Mouse (Mus musculus): Measurements from ENCODE around the gene Tbc1d22a. TPM values are rescaled to one million over a fixed set of nuclear protein-coding genes. Genes with fewer than 3 reads are reported as not detected.

Gene Tbc1d22a
- polyA plus RNA-seq, 1 experiment from 2014 or later = 8.7 TPM

DNA sequence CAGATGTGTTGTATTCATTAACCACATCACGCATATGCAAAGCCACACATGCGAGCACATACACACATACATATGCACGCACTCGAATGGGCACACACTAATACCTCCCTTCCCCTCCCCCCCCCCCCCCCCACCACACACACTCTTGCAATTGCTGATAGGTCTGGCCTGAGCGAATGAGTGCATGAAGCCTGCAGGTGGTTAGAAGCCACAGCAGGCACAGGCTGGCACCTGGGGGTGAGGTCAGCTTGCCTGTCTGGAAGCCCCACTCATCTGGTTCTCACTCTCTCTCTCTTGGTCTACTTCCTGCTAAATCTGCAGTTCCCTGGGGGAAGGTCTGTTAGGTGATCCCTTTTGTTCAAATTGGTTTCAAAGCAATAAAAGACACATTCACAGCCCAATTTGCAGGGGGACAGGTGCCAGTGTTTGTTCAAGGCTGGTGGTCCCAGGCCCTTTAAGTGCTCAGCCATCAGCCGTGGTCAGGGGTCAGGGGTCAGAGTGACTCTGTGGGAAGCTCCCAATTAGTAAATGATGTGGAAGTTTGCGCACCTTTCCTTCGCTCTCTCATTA lies 215.6 kb downstream of the Tbc1d22a start:
- no peak for ATAC-seq (replicated peaks; ENCODE audit: low FRiP score)
- Histone ChIP-seq H3K36me3 (ENCODE audit: control insufficient read depth, insufficient read depth, low read length) (no peaks in the 10 kb centered on the region), H3K4me2 (ENCODE audit: low read depth, low read length, severe bottlenecking) (no peak overlapping the region), H3K27me3 (ENCODE audit: control insufficient read depth, insufficient read depth, low read length) (no peaks in the 10 kb centered on the region), H3K9ac (ENCODE audit: low read length) (no peak overlapping the region), H3K9me3 (ENCODE audit: control insufficient read depth, low read length) (no peaks in the 10 kb centered on the region), H3K4me1 (replicated peaks; ENCODE audit: control insufficient read depth, insufficient read depth, low read length) (peaks cover 4% of the 10 kb centered on the region; the same call in 1 of the 2 replicates), H3K27ac (ENCODE audit: low read depth, low read length) (no peak overlapping the region), H3K4me3 (ENCODE audit: low read depth, low read length) (no peak overlapping the region)
- WGBS = 59% methylated on average over 8 of the region's 8 CpGs
- no peak for DNase-seq (ENCODE audit: low spot score)

DNA sequence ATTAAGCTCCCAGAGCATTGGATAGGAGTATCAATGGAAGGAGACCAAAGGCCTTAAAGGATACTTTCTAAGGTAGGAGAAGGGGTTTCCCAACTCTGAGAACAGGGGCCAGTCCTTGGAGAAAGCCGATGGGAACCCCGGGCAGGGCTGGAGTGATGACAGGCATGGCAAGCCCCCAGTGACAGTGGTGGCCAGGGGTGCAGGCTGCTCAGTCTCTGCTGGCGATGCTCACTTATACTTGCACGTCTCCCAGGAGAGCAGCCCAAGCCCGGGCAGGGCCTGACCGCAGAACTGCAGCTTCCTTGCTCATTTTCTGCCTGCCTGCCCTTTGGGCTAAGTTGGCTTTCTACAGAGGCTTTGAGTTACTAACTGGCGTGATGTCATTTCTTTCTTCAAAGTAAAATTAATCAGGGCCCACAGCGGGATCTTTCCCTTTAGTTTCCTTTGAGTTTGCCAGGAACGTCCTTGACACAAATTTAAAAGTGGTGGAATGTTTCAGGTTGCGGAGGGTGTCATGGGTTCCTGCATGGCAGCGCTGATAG lies 217.4 kb downstream of the Tbc1d22a start:
- 71% methylated on average over 11 of the region's 11 CpGs for WGBS
- H3K27ac ChIP-seq (ENCODE audit: low read depth, low read length) = no peak overlapping the region

DNA sequence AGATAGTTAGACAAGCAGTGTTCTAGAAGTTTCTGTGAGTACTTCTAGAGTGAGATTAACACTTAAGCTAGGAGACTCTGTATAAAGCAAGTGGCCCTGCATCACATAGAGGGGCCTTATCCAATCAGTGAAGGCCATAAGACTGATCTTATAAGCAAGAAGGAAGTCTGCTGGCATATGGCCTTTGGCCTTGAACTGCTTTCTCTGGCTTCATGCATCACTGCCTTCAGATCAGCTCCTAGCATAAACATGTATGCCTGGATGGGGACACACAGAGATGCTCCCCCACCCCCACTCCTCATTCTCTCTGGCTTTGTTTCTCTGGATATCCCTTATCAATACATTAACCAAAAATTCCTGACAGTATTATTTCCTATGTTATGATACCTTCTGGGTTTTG lies 218.5 kb downstream of the Tbc1d22a start:
- no peak for DNase-seq (ENCODE audit: low spot score)
- Histone ChIP-seq H3K27me3 (ENCODE audit: control insufficient read depth, insufficient read depth, low read length) (no peaks in the 10 kb centered on the region), H3K9me3 (ENCODE audit: control insufficient read depth, low read length) (no peaks in the 10 kb centered on the region), H3K4me1 (replicated peaks; ENCODE audit: control insufficient read depth, insufficient read depth, low read length) (peaks cover 4% of the 10 kb centered on the region; the same call in 1 of the 2 replicates), H3K36me3 (ENCODE audit: control insufficient read depth, insufficient read depth, low read length) (no peaks in the 10 kb centered on the region), H3K4me2 (ENCODE audit: low read depth, low read length, severe bottlenecking) (no peak overlapping the region), H3K9ac (ENCODE audit: low read length) (no peak overlapping the region), H3K4me3 (ENCODE audit: low read depth, low read length) (no peak overlapping the region), H3K27ac (ENCODE audit: low read depth, low read length) (no peak overlapping the region)
- no peak for ATAC-seq (replicated peaks; ENCODE audit: low FRiP score)

More for the DNA sequence above, 217.4 kb downstream of the Tbc1d22a start:
- no peak overlapping the region for H3K9ac ChIP-seq (ENCODE audit: low read length)
- H3K27me3 ChIP-seq (ENCODE audit: control insufficient read depth, insufficient read depth, low read length) = no peaks in the 10 kb centered on the region
- H3K4me2 ChIP-seq (ENCODE audit: low read depth, low read length, severe bottlenecking) = no peak overlapping the region
- H3K9me3 ChIP-seq (ENCODE audit: control insufficient read depth, low read length) = no peaks in the 10 kb centered on the region
- H3K4me3 ChIP-seq (ENCODE audit: low read depth, low read length) = no peak overlapping the region
- no peaks in the 10 kb centered on the region for H3K36me3 ChIP-seq (ENCODE audit: control insufficient read depth, insufficient read depth, low read length)
- ATAC-seq (replicated peaks; ENCODE audit: low FRiP score) (no peak), DNase-seq (ENCODE audit: low spot score) (no peak)
- H3K4me1 ChIP-seq (replicated peaks; ENCODE audit: control insufficient read depth, insufficient read depth, low read length) = peaks cover 4% of the 10 kb centered on the region; the same call in 1 of the 2 replicates

- no peaks in the 10 kb centered on the region for H3K36me3 ChIP-seq (ENCODE audit: control insufficient read depth, insufficient read depth, low read length)
- peaks cover 4% of the 10 kb centered on the region; the same call in 1 of the 2 replicates for H3K4me1 ChIP-seq (replicated peaks; ENCODE audit: control insufficient read depth, insufficient read depth, low read length)
- H3K9me3 ChIP-seq (ENCODE audit: control insufficient read depth, low read length) = no peaks in the 10 kb centered on the region
- no peak overlapping the region for H3K4me3 ChIP-seq (ENCODE audit: low read depth, low read length)
- ATAC-seq (replicated peaks; ENCODE audit: low FRiP score) = no peak
- no peak for DNase-seq (ENCODE audit: low spot score)
- H3K4me2 ChIP-seq (ENCODE audit: low read depth, low read length, severe bottlenecking) = no peak overlapping the region
- no peak overlapping the region for H3K27ac ChIP-seq (ENCODE audit: low read depth, low read length)
- no peak overlapping the region for H3K9ac ChIP-seq (ENCODE audit: low read length)
- H3K27me3 ChIP-seq (ENCODE audit: control insufficient read depth, insufficient read depth, low read length) = no peaks in the 10 kb centered on the region
- 88% methylated on average over 8 of the region's 8 CpGs for WGBS
These were observed 219.1 kb downstream of the Tbc1d22a start for GRCm38 (mm10) chr15:86433378-86433777.

DNA sequence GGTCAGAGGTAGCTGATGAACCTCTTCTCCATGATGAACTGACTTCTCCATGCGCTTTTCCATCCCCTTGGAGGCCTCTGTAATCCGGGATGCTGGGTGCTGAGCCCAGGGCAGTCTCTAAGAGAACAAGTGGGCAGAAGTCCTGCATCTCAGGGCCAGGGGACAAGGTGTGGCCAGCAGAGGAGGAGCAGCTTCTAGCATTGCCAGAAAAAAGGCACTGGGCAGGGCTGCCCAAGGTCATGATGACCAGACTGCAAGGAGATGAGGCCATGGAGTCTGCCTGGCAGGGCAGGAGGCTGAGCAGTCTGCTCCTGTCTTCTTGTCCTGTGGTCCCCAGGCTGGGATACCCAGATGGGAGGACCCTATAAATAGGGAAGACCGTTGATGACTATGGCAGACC lies 220.0 kb downstream of the Tbc1d22a start:
- no peaks in the 10 kb centered on the region for H3K36me3 ChIP-seq (ENCODE audit: control insufficient read depth, insufficient read depth, low read length)
- no peak overlapping the region for H3K9ac ChIP-seq (ENCODE audit: low read length)
- DNase-seq (ENCODE audit: low spot score) = no peak
- H3K4me3 ChIP-seq (ENCODE audit: low read depth, low read length) = no peak overlapping the region
- no peak overlapping the region for H3K27ac ChIP-seq (ENCODE audit: low read depth, low read length)
- H3K4me1 ChIP-seq (replicated peaks; ENCODE audit: control insufficient read depth, insufficient read depth, low read length) = peaks cover 4% of the 10 kb centered on the region; the same call in 1 of the 2 replicates
- H3K9me3 ChIP-seq (ENCODE audit: control insufficient read depth, low read length) = no peaks in the 10 kb centered on the region
- WGBS = 88% methylated on average over 3 of the region's 3 CpGs
- H3K27me3 ChIP-seq (ENCODE audit: control insufficient read depth, insufficient read depth, low read length) = no peaks in the 10 kb centered on the region
- H3K4me2 ChIP-seq (ENCODE audit: low read depth, low read length, severe bottlenecking) = no peak overlapping the region
- ATAC-seq (replicated peaks; ENCODE audit: low FRiP score) = no peak

GRCm38 (mm10) chr15:86437346-86437745 lies 223.1 kb downstream of the Tbc1d22a start:
- no peak overlapping the region for H3K9ac ChIP-seq (ENCODE audit: low read length)
- 90% methylated on average over 2 of the region's 2 CpGs for WGBS
- no peak for ATAC-seq (replicated peaks; ENCODE audit: low FRiP score)

DNA sequence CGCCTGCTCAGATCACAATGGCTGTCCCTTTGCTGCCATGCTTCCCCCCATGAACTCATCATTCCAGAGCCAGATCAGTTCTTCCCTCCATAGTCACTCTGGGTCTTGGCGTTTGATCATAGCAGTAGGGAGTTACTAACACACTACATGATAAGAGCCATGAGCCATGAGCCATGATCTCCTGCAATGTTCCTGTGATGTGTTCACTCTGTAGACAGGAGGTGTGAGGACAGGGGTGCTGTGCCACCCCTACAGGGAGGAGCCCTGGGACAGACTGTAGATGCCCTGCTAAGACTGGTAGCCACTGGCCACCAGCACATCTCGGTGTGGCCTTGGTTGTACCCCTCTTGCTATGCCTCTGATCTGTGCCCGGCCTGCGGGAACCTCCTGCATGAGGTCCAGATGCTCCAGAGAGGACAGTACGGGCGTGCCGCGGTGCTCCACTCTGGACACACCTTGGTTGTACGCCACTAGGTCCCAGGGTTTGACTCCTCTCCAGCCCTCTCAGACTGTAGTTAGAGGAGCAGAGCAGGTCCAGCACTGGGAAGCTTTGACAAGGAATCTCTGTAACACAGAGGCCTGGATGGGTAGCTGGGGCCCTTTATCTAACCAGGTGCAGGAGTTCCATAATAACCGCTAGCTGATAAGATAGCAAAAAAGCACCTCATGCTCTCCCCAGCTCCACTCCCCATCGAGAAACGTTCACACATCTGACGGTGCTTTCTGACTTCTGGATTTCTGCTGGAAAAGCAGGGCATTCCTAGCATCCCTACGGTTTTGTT lies 224.9 kb downstream of the Tbc1d22a start:
- ATAC-seq (replicated peaks; ENCODE audit: low FRiP score) (no peak), DNase-seq (ENCODE audit: low spot score) (no peak)
- Histone ChIP-seq H3K27ac (ENCODE audit: low read depth, low read length) (no peak overlapping the region), H3K9me3 (ENCODE audit: control insufficient read depth, low read length) (no peaks in the 10 kb centered on the region), H3K4me3 (ENCODE audit: low read depth, low read length) (no peak overlapping the region), H3K4me1 (replicated peaks; ENCODE audit: control insufficient read depth, insufficient read depth, low read length) (no peaks in the 10 kb centered on the region), H3K27me3 (ENCODE audit: control insufficient read depth, insufficient read depth, low read length) (no peaks in the 10 kb centered on the region), H3K9ac (ENCODE audit: low read length) (no peak overlapping the region), H3K36me3 (ENCODE audit: control insufficient read depth, insufficient read depth, low read length) (no peaks in the 10 kb centered on the region), H3K4me2 (ENCODE audit: low read depth, low read length, severe bottlenecking) (no peak overlapping the region)
- 93% methylated on average over 15 of the region's 15 CpGs for WGBS

More at GRCm38 (mm10) chr15:86437346-86437745, 223.1 kb downstream of the Tbc1d22a start:
- Histone ChIP-seq H3K4me1 (replicated peaks; ENCODE audit: control insufficient read depth, insufficient read depth, low read length) (no peaks in the 10 kb centered on the region), H3K4me3 (ENCODE audit: low read depth, low read length) (no peak overlapping the region), H3K36me3 (ENCODE audit: control insufficient read depth, insufficient read depth, low read length) (no peaks in the 10 kb centered on the region), H3K27me3 (ENCODE audit: control insufficient read depth, insufficient read depth, low read length) (no peaks in the 10 kb centered on the region), H3K4me2 (ENCODE audit: low read depth, low read length, severe bottlenecking) (no peak overlapping the region), H3K9me3 (ENCODE audit: control insufficient read depth, low read length) (no peaks in the 10 kb centered on the region), H3K27ac (ENCODE audit: low read depth, low read length) (no peak overlapping the region)
- DNase-seq (ENCODE audit: low spot score) = no peak

GRCm38 (mm10) chr15:86444271-86444670 lies 230.0 kb downstream of the Tbc1d22a start:
- Histone ChIP-seq H3K9me3 (ENCODE audit: control insufficient read depth, low read length) (no peaks in the 10 kb centered on the region), H3K27me3 (ENCODE audit: control insufficient read depth, insufficient read depth, low read length) (no peaks in the 10 kb centered on the region), H3K36me3 (ENCODE audit: control insufficient read depth, insufficient read depth, low read length) (no peaks in the 10 kb centered on the region), H3K4me3 (ENCODE audit: low read depth, low read length) (no peak overlapping the region), H3K4me1 (replicated peaks; ENCODE audit: control insufficient read depth, insufficient read depth, low read length) (no peaks in the 10 kb centered on the region), H3K27ac (ENCODE audit: low read depth, low read length) (no peak overlapping the region), H3K9ac (ENCODE audit: low read length) (no peak overlapping the region), H3K4me2 (ENCODE audit: low read depth, low read length, severe bottlenecking) (no peak overlapping the region)
- ATAC-seq (replicated peaks; ENCODE audit: low FRiP score) (no peak), DNase-seq (ENCODE audit: low spot score) (no peak)
- 91% methylated on average over 2 of the region's 2 CpGs for WGBS

Measured in forebrain, embryonic 11.5 days (tissue).